Comparison of ENCODE assay signal across 14 mouse cellular contexts in the genomic region with DNA sequence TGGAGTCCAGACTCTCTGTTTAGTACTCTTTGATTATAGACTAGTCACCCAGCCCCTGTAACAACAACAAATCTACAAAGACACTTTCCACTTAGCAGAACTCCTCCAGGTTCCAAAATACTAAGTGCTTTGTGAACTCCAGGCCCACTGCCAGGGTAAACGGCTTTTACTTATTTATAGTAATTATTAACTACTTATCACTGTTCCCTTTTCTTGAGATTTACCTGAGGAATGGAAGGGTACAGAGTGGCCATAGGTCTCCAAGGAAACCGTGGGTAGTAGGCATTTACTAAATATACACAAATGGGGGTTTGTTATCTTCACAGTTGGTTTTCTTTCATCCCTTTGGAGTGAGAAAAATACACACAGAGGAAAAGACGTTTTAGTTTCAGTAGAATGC. TPM values are rescaled to one million over a fixed set of nuclear protein-coding genes. Genes with fewer than 3 reads are reported as not detected.
DNase-seq lines count a peak whose midpoint lies in the region; ATAC-seq lines count a peak whose summit lies in the region.
"Had no signal": no experiment of that assay in that cellular context is flagged by ENCODE, and none has a peak within 500 bp of the region (broad histone marks: within the 10 kb centered on the region; RNA-seq: fewer than 3 reads in every experiment).

No protein-coding gene starts in this region.

- H3K36me3 ChIP-seq in heart, embryonic 15.5 days: peaks cover 10% of the 10 kb centered on the region
- H3K36me3 ChIP-seq in intestine, embryonic 15.5 days: no peaks in the 10 kb centered on the region

- 25% methylated on average over 3 of the region's 3 CpGs for WGBS in heart, embryonic 15.5 days
- WGBS in intestine, embryonic 15.5 days: 22% methylated on average over 3 of the region's 3 CpGs

- H3K4me1 ChIP-seq in heart, embryonic 15.5 days (replicated peaks): peaks cover 24% of the 10 kb centered on the region
- no peaks in the 10 kb centered on the region for H3K4me1 ChIP-seq in intestine, embryonic 15.5 days (replicated peaks)
- H3K4me1 ChIP-seq: liver, embryonic 13.5 days; midbrain, embryonic 10.5 days had no signal

- peak overlapping the region; percentile 54; the same call in 1 of the 2 replicates for H3K27ac ChIP-seq in heart, embryonic 15.5 days
- H3K27ac ChIP-seq in intestine, embryonic 15.5 days: no peak overlapping the region
- H3K27ac ChIP-seq: liver, embryonic 13.5 days; midbrain, embryonic 10.5 days had no signal

- H3K9ac ChIP-seq in heart, embryonic 15.5 days: no peak overlapping the region
- no peak overlapping the region for H3K9ac ChIP-seq in intestine, embryonic 15.5 days
- H3K9ac ChIP-seq: liver, embryonic 13.5 days had no signal

- no peak for ATAC-seq in heart, embryonic 15.5 days (replicated peaks; ENCODE audit: insufficient number of reproducible peaks, insufficient read depth, low FRiP score, low read depth)
- ATAC-seq in intestine, embryonic 15.5 days: peak; percentile 76
- ATAC-seq: forebrain, embryonic 14.5 days had no signal

- H3K27me3 ChIP-seq in heart, embryonic 15.5 days: no peaks in the 10 kb centered on the region
- H3K27me3 ChIP-seq in intestine, embryonic 15.5 days (replicated peaks): no peaks in the 10 kb centered on the region
- H3K27me3 ChIP-seq: liver, embryonic 13.5 days had no signal

- intact Hi-C loops in heart, postnatal 25 days (cut with DNase I): no loop called here

- no peak overlapping the region for H3K4me2 ChIP-seq in heart, embryonic 15.5 days
- no peak overlapping the region for H3K4me2 ChIP-seq in intestine, embryonic 15.5 days (replicated peaks)
- H3K4me2 ChIP-seq: liver, embryonic 13.5 days had no signal

- no peaks in the 10 kb centered on the region for H3K9me3 ChIP-seq in heart, embryonic 15.5 days (replicated peaks)
- H3K9me3 ChIP-seq in intestine, embryonic 15.5 days: no peaks in the 10 kb centered on the region
- H3K9me3 ChIP-seq: liver, embryonic 13.5 days; midbrain, embryonic 10.5 days had no signal

- no peak for DNase-seq in heart, postnatal 25 days (ENCODE audit: low spot score)
- DNase-seq in kidney, postnatal 10 days: peak; percentile 24
- peak; percentile 70 for DNase-seq in lung, postnatal 25 days (ENCODE audit: low spot score)
- no peak for DNase-seq in thymus, postnatal 10 days (ENCODE audit: low spot score in 2 of 2)
- no peak for DNase-seq in left cerebral cortex, adult 9 months (ENCODE audit: low spot score in 2 of 2)
- DNase-seq in layer of hippocampus, adult 11-12 months (ENCODE audit: low spot score): no peak
- DNase-seq: cerebellum, adult 2 months; heart, postnatal 4 days; liver, embryonic 13.5 days; thymus, postnatal 25 days had no signal

- no peak overlapping the region for H3K4me3 ChIP-seq in heart, embryonic 15.5 days
- no peak overlapping the region for H3K4me3 ChIP-seq in intestine, embryonic 15.5 days (replicated peaks)
- H3K4me3 ChIP-seq: liver, embryonic 13.5 days; midbrain, embryonic 10.5 days had no signal

RNA-seq across cellular contexts. Expression of gene Ttc23, which starts 41.1 kb away (rescaled TPM):
- 15.7 and 20.4 TPM in 2 replicates for polyA plus RNA-seq in heart, embryonic 15.5 days (2015; fragmentation: Nextera tagmentation; extraction: Ambion mirVana)
- 10 to 100 TPM; 16.6 to 26.1 TPM for total RNA-seq in heart, postnatal 25 days (2021)
- 20.9 and 21.8 TPM in 2 replicates for polyA plus RNA-seq in intestine, embryonic 15.5 days (2015; fragmentation: Nextera tagmentation; extraction: Ambion mirVana)

RNA-seq across cellular contexts. Expression of gene Lrrc28, which starts 43.2 kb away (rescaled TPM):
- 10.7 and 11.5 TPM in 2 replicates for polyA plus RNA-seq in heart, embryonic 15.5 days (2015; fragmentation: Nextera tagmentation; extraction: Ambion mirVana)
- 10 to 100 TPM; 16.2 to 19.3 TPM for total RNA-seq in heart, postnatal 25 days (2021)
- polyA plus RNA-seq in intestine, embryonic 15.5 days (2015; fragmentation: Nextera tagmentation; extraction: Ambion mirVana): 8.9 and 10.4 TPM in 2 replicates

Comparison
In these comparisons a context has a peak if more than half of its experiments do, and no peak if none do; other contexts are left out.
1. DNase-seq: peak in kidney, postnatal 10 days (single experiment) and lung, postnatal 25 days (single experiment); none in heart, postnatal 25 days (single experiment), thymus, postnatal 10 days (0 of 2), left cerebral cortex, adult 9 months (0 of 2) and layer of hippocampus, adult 11-12 months (single experiment).